Mouse (Mus musculus) heart, adult 11 months (tissue): ENCODE measurements at regions not wholly inside any gene's neighbourhood (a gene's known extent, or its start where the extent isn't known, plus 50 kb on each side); places are given as distances from the start of the nearest gene placed in this dataset.
A peak's percentile ranks its signal among the peaks of the same experiment; 100 is the strongest.

Experiments
- DNase-seq: peaks from one replicate; pipeline ENCODE4 v3.0.0; 2022

- no peak for DNase-seq
Observed at GRCm38 (mm10) chr6:127351691-127352090, 94.9 kb upstream of the Parp11 start.

- DNase-seq: no peak
Observed at GRCm38 (mm10) chr6:127355112-127355511, 91.5 kb upstream of the Parp11 start.

GRCm38 (mm10) chr6:127356442-127356841 is 90.2 kb upstream of the Parp11 start:
- peak; percentile 86 for DNase-seq

- DNase-seq: peak; percentile 77
Observed at GRCm38 (mm10) chr6:127358805-127359204, 87.8 kb upstream of the Parp11 start.

GRCm38 (mm10) chr6:127359391-127359874 is 87.2 kb upstream of the Parp11 start:
- peak; percentile 90 for DNase-seq

- peak; percentile 78 for DNase-seq
Observed at GRCm38 (mm10) chr6:127362166-127362565, 84.5 kb upstream of the Parp11 start.

- DNase-seq: peak; percentile 74
Observed at GRCm38 (mm10) chr6:127362966-127363752, 83.5 kb upstream of the Parp11 start.

GRCm38 (mm10) chr6:127363871-127364590 is 82.6 kb upstream of the Parp11 start:
- peak; percentile 68 for DNase-seq

- DNase-seq: peak; percentile 61
Observed at GRCm38 (mm10) chr6:127364591-127365187, 82.0 kb upstream of the Parp11 start.

GRCm38 (mm10) chr6:127365246-127365645 is 81.4 kb upstream of the Parp11 start:
- DNase-seq: peak; percentile 86

- peak; percentile 71 for DNase-seq
Observed at GRCm38 (mm10) chr6:127365651-127366050, 81.0 kb upstream of the Parp11 start.

- DNase-seq: peak; percentile 31
Observed at GRCm38 (mm10) chr6:127373052-127373451, 73.6 kb upstream of the Parp11 start.

GRCm38 (mm10) chr6:127373797-127374463 is 72.7 kb upstream of the Parp11 start:
- peak; percentile 55 for DNase-seq

- DNase-seq: peak; percentile 88
Observed at GRCm38 (mm10) chr6:127374464-127375143, 72.0 kb upstream of the Parp11 start.

GRCm38 (mm10) chr6:127375144-127375529 is 71.5 kb upstream of the Parp11 start:
- peak; percentile 57 for DNase-seq

- peak; percentile 88 for DNase-seq
Observed at GRCm38 (mm10) chr6:127375711-127376199, 70.9 kb upstream of the Parp11 start.

GRCm38 (mm10) chr6:127378701-127379100 is 67.9 kb upstream of the Parp11 start:
- peak; percentile 60 for DNase-seq

- peak; percentile 78 for DNase-seq
Observed at GRCm38 (mm10) chr6:127379511-127379910, 67.1 kb upstream of the Parp11 start.

GRCm38 (mm10) chr6:127381148-127381888 is 65.3 kb upstream of the Parp11 start:
- DNase-seq: peak; percentile 51

- DNase-seq: peak; percentile 12
Observed at GRCm38 (mm10) chr6:127391258-127392011, 55.2 kb upstream of the Parp11 start.
